9 mouse cellular contexts compared by ENCODE assay signal in the genomic region with DNA sequence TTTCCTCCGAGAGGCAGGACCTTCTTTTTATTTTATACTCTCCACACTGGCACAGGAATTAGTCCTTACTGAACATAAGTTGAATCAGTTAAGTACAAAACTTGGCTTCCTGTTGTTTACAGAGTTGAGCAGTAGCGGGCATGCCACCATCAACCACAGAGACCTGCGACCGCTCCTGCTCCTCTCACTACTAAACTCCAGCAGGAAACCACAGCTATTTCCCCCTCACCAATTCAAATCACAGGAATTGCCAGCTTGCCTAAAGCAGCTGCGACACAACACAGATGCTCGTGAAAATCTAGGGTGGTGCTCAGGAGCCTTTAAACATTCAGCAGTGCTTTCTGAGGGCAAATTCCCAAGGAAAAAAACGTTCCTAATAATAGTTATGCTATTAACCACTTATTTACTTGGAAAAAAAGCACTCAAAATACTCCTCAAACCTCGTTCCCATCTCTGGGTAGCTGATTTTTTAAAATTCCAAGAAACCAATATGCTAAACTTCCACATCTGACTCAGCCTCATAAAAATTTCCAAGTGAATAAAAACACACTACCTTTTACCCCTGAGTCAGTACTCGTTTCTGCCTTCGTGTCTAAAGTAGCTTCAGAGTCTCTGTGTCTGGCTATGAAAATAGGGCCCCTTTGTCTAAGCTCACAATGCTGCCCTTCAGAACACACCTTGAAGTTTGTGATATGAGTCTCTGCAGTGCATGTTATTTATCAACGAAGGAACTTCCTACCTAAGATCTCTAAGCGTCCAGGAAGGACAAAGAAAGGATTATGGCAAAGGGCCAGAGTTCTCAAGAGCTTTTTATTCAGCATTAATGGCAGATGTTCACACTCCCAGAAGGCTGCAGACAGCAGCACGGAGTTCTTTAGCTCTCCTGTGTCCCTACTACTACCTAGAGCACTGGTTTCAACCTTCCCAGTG. TPM values are rescaled to one million over a fixed set of nuclear protein-coding genes. Genes with fewer than 3 reads are reported as not detected.
DNase-seq lines count a peak whose midpoint lies in the region; ATAC-seq and TF ChIP-seq lines count a peak whose summit lies in the region.
"Had no signal": no experiment of that assay in that cellular context is flagged by ENCODE, and none has a peak within 500 bp of the region (broad histone marks: within the 10 kb centered on the region; RNA-seq: fewer than 3 reads in every experiment).

No protein-coding gene starts in this region.

- H3K79me3 ChIP-seq in C2C12 (ENCODE audit: low read depth), result no peaks in the 10 kb centered on the region

- H3K4me2 ChIP-seq in heart, embryonic 11.5 days, result peak overlapping the region; percentile 24

- no peak overlapping the region for H3K9ac ChIP-seq in heart, embryonic 11.5 days (ENCODE audit: low read depth, low read length)

- no peaks in the 10 kb centered on the region for H3K27me3 ChIP-seq in heart, embryonic 11.5 days (ENCODE audit: control insufficient read depth, insufficient read depth, low read length)
- no peaks in the 10 kb centered on the region for H3K27me3 ChIP-seq in C2C12 (ENCODE audit: control insufficient read depth, insufficient read depth, insufficient read length)

- intact Hi-C loops in heart, postnatal 25 days (cut with DNase I), result no loop called here

- H3K4me3 ChIP-seq in heart, embryonic 11.5 days (ENCODE audit: low read depth, low read length), result no peak overlapping the region
- H3K4me3 ChIP-seq in C2C12 (ENCODE audit: insufficient read depth, poor library complexity, severe bottlenecking), result no peak overlapping the region

- H3K4me1 ChIP-seq in heart, embryonic 11.5 days (ENCODE audit: control insufficient read depth, insufficient read depth, low read length), result peaks cover 21% of the 10 kb centered on the region

- peak overlapping the region; percentile 62 for H3K27ac ChIP-seq in heart, embryonic 11.5 days (ENCODE audit: low read depth, low read length)

- no peak overlapping the region for H3ac ChIP-seq in C2C12 (ENCODE audit: control insufficient read depth, insufficient read length, low read depth)

- no peaks in the 10 kb centered on the region for H3K9me3 ChIP-seq in heart, embryonic 11.5 days (replicated peaks; ENCODE audit: control insufficient read depth, low read length)

- no peak for DNase-seq in heart, postnatal 25 days (ENCODE audit: low spot score)
- DNase-seq in fibroblast of lung, adult 2 months (ENCODE audit: low read depth), result peak; percentile 77
- DNase-seq in lung, postnatal 36 days, result peak; percentile 40
- DNase-seq in cerebellum, adult 9-11 months, result no peak
- DNase-seq in adrenal gland, postnatal 36 days, result no peak
- no peak for DNase-seq in frontal cortex, postnatal 14 days (ENCODE audit: low spot score in 2 of 2)

- WGBS in heart, embryonic 11.5 days (ENCODE audit: insufficient replicate concordance), result 41% methylated on average over 13 of the region's 13 CpGs

- no peak for TF ChIP-seq CTCF in C2C12 (IDR thresholded peaks at IDR 0.05; ENCODE audit: control insufficient read depth, insufficient read depth, insufficient read length)

- no peak; the same call in 1 of the 2 replicates for ATAC-seq in heart, embryonic 11.5 days (replicated peaks; ENCODE audit: insufficient number of reproducible peaks, low FRiP score, low TSS enrichment)

- H3K36me3 ChIP-seq in heart, embryonic 11.5 days (ENCODE audit: control insufficient read depth, insufficient read depth, low read length), result no peaks in the 10 kb centered on the region
- H3K36me3 ChIP-seq in C2C12 (ENCODE audit: control insufficient read depth, insufficient read depth), result no peaks in the 10 kb centered on the region

- no peaks in the 10 kb centered on the region for H3K79me2 ChIP-seq in C2C12 (ENCODE audit: control insufficient read depth, insufficient read depth)

TF ChIP-seq in C2C12, 6 proteins besides CTCF, POLR2A, EP300 and RAD21:
- peak; percentile 60 for TF ChIP-seq MYOD1 (IDR thresholded peaks at IDR 0.05; ENCODE audit: control insufficient read depth, insufficient read length, low read depth)
- TF ChIP-seq MAX (IDR thresholded peaks at IDR 0.05), result no peak
- TF ChIP-seq FOSL1 (IDR thresholded peaks at IDR 0.05; ENCODE audit: insufficient read depth, low read length, poor library complexity, severe bottlenecking), result no peak
- no peak for TF ChIP-seq CEBPB (IDR thresholded peaks at IDR 0.05; ENCODE audit: low read depth)

RNA-seq across cellular contexts. Expression of a gene that starts 13.4 kb away (rescaled TPM):
- polyA plus RNA-seq in heart, embryonic 11.5 days (2014; fragmentation: Nextera tagmentation; extraction: Ambion mirVana), result 5.5 and 6.5 TPM in 2 replicates
- total RNA-seq in heart, postnatal 25 days (2021), result under 1 TPM; 0.36 to 0.44 TPM
- polyA plus RNA-seq in C2C12 (2012; fragmentation: generic; extraction: Trizol), result 0.32 TPM
- total RNA-seq in adrenal gland, postnatal 36 days (2021), result 1 to 10 TPM; 2.5 TPM
- total RNA-seq: MEL had no signal

Comparison
In these comparisons a context has a peak if more than half of its experiments do, and no peak if none do; other contexts are left out.
1. DNase-seq: peak in fibroblast of lung, adult 2 months (single experiment) and lung, postnatal 36 days (single experiment); none in heart, postnatal 25 days (single experiment), cerebellum, adult 9-11 months (single experiment), adrenal gland, postnatal 36 days (0 of 2) and frontal cortex, postnatal 14 days (0 of 2).